Mouse (Mus musculus) intestine, embryonic 14.5 days (tissue): Measurements from ENCODE around the gene Lgi1. TPM values are rescaled to one million over a fixed set of nuclear protein-coding genes. Genes with fewer than 3 reads are reported as not detected.

Experiments
- ATAC-seq: fragments of 200-750 bp; cut with Nextera tagmentation; replicated peaks from 2 replicates; pipeline ENCODE4 v1.8.0; 2017; ENCODE audit warnings: low read depth, moderate number of reproducible peaks, moderate TSS enrichment, moderate library complexity; ENCODE audit not compliant: low FRiP score, low TSS enrichment
- DNase-seq: peaks from one replicate; pipeline ENCODE4 v3.0.0-alpha.2; 2018; ENCODE audit warnings: low spot score
- H3K27ac ChIP-seq: fragments of 300-500 bp; sonication (generic); 2 replicates; pipeline ENCODE4 v1.5.1; 2014; ENCODE audit warnings: low read depth, mild to moderate bottlenecking, control low read depth
- H3K27me3 ChIP-seq: fragments of 300-500 bp; sonication (generic); replicated peaks from 2 replicates; pipeline ENCODE4 v1.6.1; 2014; ENCODE audit warnings: low read length, control low read depth; ENCODE audit not compliant: control insufficient read depth, insufficient read depth
- H3K36me3 ChIP-seq: fragments of 300-500 bp; sonication (generic); 2 replicates; pipeline ENCODE4 v1.6.1; 2014; ENCODE audit warnings: low read length, control low read depth; ENCODE audit not compliant: control insufficient read depth, insufficient read depth
- H3K4me1 ChIP-seq: fragments of 300-500 bp; sonication (generic); replicated peaks from 2 replicates; pipeline ENCODE4 v1.6.1; 2014; ENCODE audit warnings: low read length, control low read depth, mixed read lengths; ENCODE audit not compliant: control insufficient read depth, insufficient read depth
- H3K4me2 ChIP-seq: fragments of 300-500 bp; sonication (generic); 2 replicates; pipeline ENCODE4 v1.6.1; 2014; ENCODE audit warnings: low read length
- H3K4me3 ChIP-seq: fragments of 300-500 bp; sonication (generic); 2 replicates; pipeline ENCODE4 v1.5.1; 2014; ENCODE audit warnings: low read depth, low read length, control low read depth, mixed read lengths
- H3K9ac ChIP-seq: fragments of 300-500 bp; sonication (generic); 2 replicates; pipeline ENCODE4 v1.6.1; 2014; ENCODE audit warnings: mild to moderate bottlenecking, low read length
- H3K9me3 ChIP-seq: fragments of 300-500 bp; sonication (generic); 2 replicates; pipeline ENCODE4 v1.6.1; 2016; ENCODE audit warnings: low read length, control low read depth; ENCODE audit not compliant: control insufficient read depth
- WGBS: fragments of 180-500 bp; shearing (Covaris S2); extraction: QIAGEN DNeasy Blood & Tissue Kit; methylation state at CpG from one replicate; pipeline ENCODE4 v1.1.7; 2014; 5-methylcytosine and 5-hydroxymethylcytosine counted together
- polyA plus RNA-seq: library from polyadenylated mRNA; unstranded; fragments of >200 nt; fragmentation: Nextera tagmentation; extraction: Ambion mirVana; gene quantifications from 2 replicates; pipeline ENCODE4 v1.2.1, GENCODE M21; 2014

Lgi1 gene
- polyA plus RNA-seq, 1 experiment from 2014 or later = 0.42 TPM

DNA sequence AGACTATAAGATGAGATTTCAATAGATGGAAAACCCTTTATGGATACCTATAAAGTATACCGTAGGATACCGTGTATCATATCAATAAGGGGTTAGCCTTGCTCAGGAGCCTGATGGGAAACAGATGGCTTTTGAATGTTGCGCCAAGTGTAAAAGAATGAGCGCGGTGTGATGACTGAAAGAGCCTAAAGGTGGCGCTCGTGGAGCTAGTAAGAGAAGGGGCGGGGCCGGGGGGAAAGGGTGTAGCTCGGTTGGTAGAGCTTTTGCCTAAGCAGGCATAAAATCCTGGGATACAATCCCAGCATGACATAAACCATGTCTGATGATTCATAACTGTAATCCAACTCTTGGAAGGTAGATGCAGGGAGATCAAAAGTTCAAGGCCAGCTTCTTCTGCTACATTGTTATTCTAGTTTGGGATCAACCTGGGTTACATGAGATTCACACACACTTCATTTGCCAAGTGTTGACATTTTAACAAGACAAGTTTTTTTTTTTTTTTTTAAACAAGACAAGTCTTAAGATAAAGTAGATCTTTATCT is 90.6 kb downstream of the Lgi1 start:
- ATAC-seq = no peak
- WGBS = 63% methylated on average over 10 of the region's 10 CpGs
- H3K4me3 ChIP-seq = no peak overlapping the region

DNA sequence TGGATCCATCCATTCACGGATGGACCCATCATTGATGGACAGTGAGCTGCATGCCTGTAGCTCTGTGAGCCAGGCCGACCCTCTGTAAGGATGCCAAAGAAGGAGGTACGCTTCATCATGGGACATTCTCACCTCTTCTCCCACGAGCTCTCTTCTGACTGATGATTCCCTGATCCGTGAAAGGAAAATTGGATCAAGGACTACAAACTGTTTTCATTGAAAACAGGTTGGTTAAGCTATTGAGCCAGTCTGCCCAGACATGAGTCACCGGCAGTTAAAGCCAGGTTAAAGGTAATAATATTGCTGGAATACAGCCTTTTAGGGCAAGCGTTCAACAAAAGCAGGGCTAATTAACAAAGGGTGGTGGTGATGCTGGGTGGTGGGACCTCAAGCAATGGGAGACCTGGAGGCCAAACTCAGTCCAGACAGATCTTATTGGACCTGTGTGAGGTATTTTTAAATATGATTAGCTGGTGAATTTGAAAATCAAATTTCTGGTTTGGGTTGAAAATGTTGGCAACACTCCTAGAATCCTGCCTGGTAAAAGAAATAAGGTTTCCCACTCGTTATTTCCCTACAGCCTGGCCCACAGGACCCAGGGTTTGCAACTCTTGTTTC is 92.0 kb downstream of the Lgi1 start:
- WGBS = 86% methylated on average over 8 of the region's 8 CpGs
- H3K9ac ChIP-seq = no peak overlapping the region
- no peak overlapping the region for H3K27ac ChIP-seq
- DNase-seq (peak; percentile 41), ATAC-seq (no peak)
- no peaks in the 10 kb centered on the region for H3K9me3 ChIP-seq
- H3K4me1 ChIP-seq = no peaks in the 10 kb centered on the region
- no peak overlapping the region for H3K4me2 ChIP-seq
- H3K27me3 ChIP-seq = no peaks in the 10 kb centered on the region
- no peaks in the 10 kb centered on the region for H3K36me3 ChIP-seq
- H3K4me3 ChIP-seq = no peak overlapping the region

More for the DNA sequence above, 90.6 kb downstream of the Lgi1 start:
- no peaks in the 10 kb centered on the region for H3K9me3 ChIP-seq
- no peak overlapping the region for H3K4me2 ChIP-seq
- H3K4me1 ChIP-seq = no peaks in the 10 kb centered on the region
- no peak overlapping the region for H3K9ac ChIP-seq
- peak; percentile 32 for DNase-seq
- no peaks in the 10 kb centered on the region for H3K27me3 ChIP-seq
- no peak overlapping the region for H3K27ac ChIP-seq
- no peaks in the 10 kb centered on the region for H3K36me3 ChIP-seq

DNA sequence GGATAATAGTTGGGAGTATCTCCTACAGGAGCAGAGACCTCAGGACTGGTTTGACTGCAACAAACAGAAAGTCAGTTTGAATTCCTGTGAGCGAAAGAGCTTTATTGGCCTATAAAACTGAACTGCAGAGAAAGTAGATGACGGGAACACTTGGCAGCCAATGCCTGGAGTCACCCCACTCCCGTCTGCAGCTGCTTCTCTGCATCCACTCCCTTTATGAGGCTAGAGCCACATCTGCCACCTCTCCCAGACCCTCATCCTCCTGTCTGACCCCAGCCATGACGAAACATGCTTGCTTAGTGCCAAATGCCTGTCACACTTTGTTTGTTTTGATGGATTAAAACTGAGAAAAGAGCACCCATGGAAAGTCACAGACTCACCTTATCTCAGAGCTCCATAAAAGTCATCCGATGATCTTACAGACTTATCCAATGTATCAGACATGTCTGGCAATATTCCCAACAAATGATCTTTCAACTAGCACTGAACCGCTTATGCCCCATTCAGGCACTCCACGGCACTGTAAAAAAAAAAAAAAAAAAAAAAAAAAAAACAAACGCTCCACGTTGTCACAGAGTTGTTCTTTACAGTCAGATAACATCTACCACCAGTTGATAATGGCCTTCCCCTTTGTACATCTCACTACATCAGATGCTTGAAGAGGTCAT is 93.8 kb downstream of the Lgi1 start:
- peak; percentile 63 for DNase-seq

DNA sequence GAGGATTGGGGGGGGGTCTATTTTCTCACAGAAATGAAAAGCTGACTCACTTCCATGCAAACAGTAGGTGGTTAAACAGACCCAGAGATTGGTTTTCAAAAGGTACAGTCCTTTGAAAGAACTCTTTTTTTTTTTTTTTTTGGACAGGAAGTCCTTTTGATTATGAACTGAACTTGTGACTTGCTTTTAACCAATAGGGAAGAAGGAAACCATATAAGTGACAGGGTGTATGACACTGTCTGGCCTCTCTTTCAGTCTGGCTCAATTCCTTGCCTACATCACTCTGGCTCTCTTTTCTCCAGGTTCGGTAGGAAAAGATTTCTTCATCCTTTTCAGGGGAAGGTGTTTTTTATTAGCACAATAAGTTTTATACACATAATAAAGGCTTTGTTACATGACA is 95.0 kb downstream of the Lgi1 start:
- H3K27me3 ChIP-seq = no peaks in the 10 kb centered on the region
- no peaks in the 10 kb centered on the region; the same call in 1 of the 2 replicates for H3K4me1 ChIP-seq
- H3K36me3 ChIP-seq = no peaks in the 10 kb centered on the region
- H3K9ac ChIP-seq = no peak overlapping the region
- WGBS = 73% methylated on average over 1 of the region's 1 CpGs
- H3K27ac ChIP-seq = no peak overlapping the region
- DNase-seq (peak; percentile 1), ATAC-seq (no peak)
- no peak overlapping the region for H3K4me3 ChIP-seq
- no peak overlapping the region for H3K4me2 ChIP-seq
- H3K9me3 ChIP-seq = no peaks in the 10 kb centered on the region

More for the DNA sequence above, 93.8 kb downstream of the Lgi1 start:
- WGBS = 44% methylated on average over 9 of the region's 9 CpGs
- Histone ChIP-seq H3K4me2 (no peak overlapping the region), H3K27me3 (no peaks in the 10 kb centered on the region), H3K36me3 (no peaks in the 10 kb centered on the region), H3K27ac (no peak overlapping the region), H3K9me3 (no peaks in the 10 kb centered on the region), H3K9ac (no peak overlapping the region), H3K4me1 (no peaks in the 10 kb centered on the region), H3K4me3 (no peak overlapping the region)
- no peak; the same call in 1 of the 2 replicates for ATAC-seq

Other genes with a start within 250 kb of the Lgi1 start
- gene Myof, start 221.0 kb upstream of the Lgi1 start, polyA plus RNA-seq = 16.7 and 17.9 TPM in 2 replicates
- gene Cep55, start 209.5 kb upstream of the Lgi1 start, polyA plus RNA-seq = 31.3 and 32.8 TPM in 2 replicates
- 7.0 and 10.4 TPM in 2 replicates for gene Ffar4, start 167.5 kb upstream of the Lgi1 start, polyA plus RNA-seq
- gene Rbp4, start 139.3 kb upstream of the Lgi1 start, polyA plus RNA-seq = 79.7 and 96.6 TPM in 2 replicates
- 0.08 and 0.15 TPM in 2 replicates for gene Pde6c, start 131.8 kb upstream of the Lgi1 start, polyA plus RNA-seq
- 31.6 and 32.6 TPM in 2 replicates for gene Fra10ac1, start 40.4 kb upstream of the Lgi1 start, polyA plus RNA-seq
- gene Slc35g1, start 131.4 kb downstream of the Lgi1 start, polyA plus RNA-seq = 7.8 and 7.9 TPM in 2 replicates
- gene Plce1, start 216.6 kb downstream of the Lgi1 start, polyA plus RNA-seq = 6.7 and 6.8 TPM in 2 replicates